Mouse (Mus musculus) cortical plate, adult 2 months (tissue): ENCODE data around the gene Cptp.

Experiments
- CTCF ChIP-seq: fragments of 200-500 bp; IDR thresholded peaks from 2 replicates; pipeline ENCODE4 v1.5.1; 2011; ENCODE audit warnings: mild to moderate bottlenecking, control low read depth, low read length; ENCODE audit not compliant: insufficient read depth; ENCODE audit errors: extremely low read depth
- POLR2A ChIP-seq: fragments of 200-500 bp; IDR thresholded peaks from 2 replicates; pipeline ENCODE4 v1.6.1; 2011; ENCODE audit warnings: mild to moderate bottlenecking, low read length, control low read depth; ENCODE audit not compliant: insufficient read depth; ENCODE audit errors: extremely low read depth

DNA sequence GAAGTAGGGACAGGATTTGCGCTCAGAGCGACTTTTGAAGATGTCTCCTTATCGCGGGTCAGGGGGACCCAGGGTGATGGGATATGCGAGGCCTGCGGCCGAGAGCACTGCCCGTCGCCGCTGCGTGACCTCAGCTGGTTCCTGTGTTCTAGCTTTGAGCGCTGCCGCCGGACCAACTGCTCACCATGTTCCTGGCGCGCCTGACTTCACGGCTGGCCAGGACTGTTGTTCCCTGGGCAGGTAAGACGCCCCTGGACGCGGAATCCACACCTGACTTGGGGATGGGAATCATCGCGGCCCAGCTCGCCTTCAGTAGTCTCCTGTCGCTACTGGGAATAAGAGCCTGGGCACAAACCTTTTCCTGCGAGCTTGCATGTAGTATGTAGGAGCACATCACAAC lies 37.4 kb downstream of the Cptp start:
- TF ChIP-seq POLR2A (no peak), CTCF (no peak)
